Mouse (Mus musculus): ENCODE measurements around the gene Gm30191. TPM values are rescaled to one million over a fixed set of nuclear protein-coding genes. Genes with fewer than 3 reads are reported as not detected.
"Not testable (repeated sequence)": the region's sequence is repeated elsewhere in the genome, so short reads cannot be mapped to it uniquely, and the experiment has no call there.

The Gm30191 gene
- polyA plus RNA-seq, 1 experiment from 2014 or later, result not detected

- H3K9me3 ChIP-seq (ENCODE audit: control insufficient read depth), result peaks cover 4% of the 10 kb centered on the region; the same call in 1 of the 2 replicates
- H3K4me2 ChIP-seq (replicated peaks; ENCODE audit: low read depth), result no peak overlapping the region
- WGBS, result 69% methylated on average over 9 of the region's 9 CpGs
- H3K36me3 ChIP-seq (ENCODE audit: control insufficient read depth, insufficient read depth), result no peaks in the 10 kb centered on the region
- no peak for ATAC-seq
- H3K27ac ChIP-seq (ENCODE audit: low read depth, low read length), result no peak overlapping the region
- H3K27me3 ChIP-seq (replicated peaks; ENCODE audit: control insufficient read depth, insufficient read depth, low read length), result no peaks in the 10 kb centered on the region
- no peak overlapping the region for H3K4me3 ChIP-seq (ENCODE audit: low read depth, low read length)
- 0 out of 2 replicates have a peak, but pooled peaks have one; percentile 16 for TF ChIP-seq CTCF (IDR thresholded peaks at IDR 0.05; ENCODE audit: low read depth)
- 0 out of 2 replicates have a peak, but pooled peaks cover 6% of the 10 kb centered on the region for H3K4me1 ChIP-seq (replicated peaks; ENCODE audit: control insufficient read depth, insufficient read depth, low read length)
- no peak overlapping the region for H3K9ac ChIP-seq (ENCODE audit: low read depth, low read length)
Observed at GRCm38 (mm10) chr4:134265860-134266585, 19.3 kb downstream of the Gm30191 start.

GRCm38 (mm10) chr4:134268102-134268655, 21.4 kb downstream of the Gm30191 start:
- TF ChIP-seq CTCF (IDR thresholded peaks at IDR 0.05; ENCODE audit: low read depth), result peak; percentile 24; the same call in 1 of the 2 replicates
- no peaks in the 10 kb centered on the region for H3K27me3 ChIP-seq (replicated peaks; ENCODE audit: control insufficient read depth, insufficient read depth, low read length)
- H3K9me3 ChIP-seq (ENCODE audit: control insufficient read depth), result peaks cover 4% of the 10 kb centered on the region; the same call in 1 of the 2 replicates
- 0 out of 2 replicates have a peak, but pooled peaks cover 6% of the 10 kb centered on the region for H3K4me1 ChIP-seq (replicated peaks; ENCODE audit: control insufficient read depth, insufficient read depth, low read length)
- WGBS, result 83% methylated on average over 19 of the region's 19 CpGs
- no peak overlapping the region for H3K27ac ChIP-seq (ENCODE audit: low read depth, low read length)
- no peak for ATAC-seq
- no peak overlapping the region for H3K4me2 ChIP-seq (replicated peaks; ENCODE audit: low read depth)
- no peak overlapping the region for H3K4me3 ChIP-seq (ENCODE audit: low read depth, low read length)
- no peak overlapping the region for H3K9ac ChIP-seq (ENCODE audit: low read depth, low read length)
- H3K36me3 ChIP-seq (ENCODE audit: control insufficient read depth, insufficient read depth), result no peaks in the 10 kb centered on the region

GRCm38 (mm10) chr4:134269622-134270021, 22.9 kb downstream of the Gm30191 start:
- not testable (repeated sequence) for H3K27me3 ChIP-seq (replicated peaks; ENCODE audit: control insufficient read depth, insufficient read depth, low read length); H3K4me2 ChIP-seq (replicated peaks; ENCODE audit: low read depth); H3K4me1 ChIP-seq (replicated peaks; ENCODE audit: control insufficient read depth, insufficient read depth, low read length); H3K36me3 ChIP-seq (ENCODE audit: control insufficient read depth, insufficient read depth); H3K27ac ChIP-seq (ENCODE audit: low read depth, low read length); H3K9ac ChIP-seq (ENCODE audit: low read depth, low read length); H3K4me3 ChIP-seq (ENCODE audit: low read depth, low read length); ATAC-seq; H3K9me3 ChIP-seq (ENCODE audit: control insufficient read depth)
- peak; percentile 58 for TF ChIP-seq CTCF (IDR thresholded peaks at IDR 0.05; ENCODE audit: low read depth)

GRCm38 (mm10) chr4:134271979-134272378, 25.2 kb downstream of the Gm30191 start:
- 86% methylated on average over 7 of the region's 7 CpGs for WGBS
- no peak overlapping the region for H3K4me3 ChIP-seq (ENCODE audit: low read depth, low read length)

GRCm38 (mm10) chr4:134272731-134273416, 26.1 kb downstream of the Gm30191 start:
- Histone ChIP-seq H3K9ac (ENCODE audit: low read depth, low read length) (peak overlapping the region; percentile 13; the same call in 1 of the 2 replicates), H3K27me3 (replicated peaks; ENCODE audit: control insufficient read depth, insufficient read depth, low read length) (no peaks in the 10 kb centered on the region), H3K4me3 (ENCODE audit: low read depth, low read length) (peak overlapping the region; percentile 13), H3K4me1 (replicated peaks; ENCODE audit: control insufficient read depth, insufficient read depth, low read length) (0 out of 2 replicates have a peak, but pooled peaks cover 6% of the 10 kb centered on the region), H3K9me3 (ENCODE audit: control insufficient read depth) (no peaks in the 10 kb centered on the region), H3K27ac (ENCODE audit: low read depth, low read length) (no peak overlapping the region), H3K4me2 (replicated peaks; ENCODE audit: low read depth) (peak overlapping the region; percentile 52), H3K36me3 (ENCODE audit: control insufficient read depth, insufficient read depth) (peaks cover 15% of the 10 kb centered on the region)
- WGBS, result 13% methylated on average over 12 of the region's 13 CpGs
- no peak for TF ChIP-seq CTCF (IDR thresholded peaks at IDR 0.05; ENCODE audit: low read depth)
- 0 out of 2 replicates have a peak, but pooled peaks have one; percentile 25 for ATAC-seq

More at GRCm38 (mm10) chr4:134271979-134272378, 25.2 kb downstream of the Gm30191 start:
- no peak for TF ChIP-seq CTCF (IDR thresholded peaks at IDR 0.05; ENCODE audit: low read depth)
- peaks cover 8% of the 10 kb centered on the region for H3K36me3 ChIP-seq (ENCODE audit: control insufficient read depth, insufficient read depth)
- no peaks in the 10 kb centered on the region for H3K27me3 ChIP-seq (replicated peaks; ENCODE audit: control insufficient read depth, insufficient read depth, low read length)
- H3K9me3 ChIP-seq (ENCODE audit: control insufficient read depth), result no peaks in the 10 kb centered on the region
- H3K27ac ChIP-seq (ENCODE audit: low read depth, low read length), result no peak overlapping the region
- no peak for ATAC-seq
- no peak overlapping the region for H3K4me2 ChIP-seq (replicated peaks; ENCODE audit: low read depth)
- no peak overlapping the region for H3K9ac ChIP-seq (ENCODE audit: low read depth, low read length)
- 0 out of 2 replicates have a peak, but pooled peaks cover 6% of the 10 kb centered on the region for H3K4me1 ChIP-seq (replicated peaks; ENCODE audit: control insufficient read depth, insufficient read depth, low read length)
